Mouse (Mus musculus) gastrocnemius, postnatal 36 days (tissue): Measurements from ENCODE around the gene Ano6. TPM values are rescaled to one million over a fixed set of nuclear protein-coding genes. Genes with fewer than 3 reads are reported as not detected.

ENCODE experiments used
- DNase-seq, 2 experiments: peaks; one replicate each; pipeline ENCODE4 v3.0.0; 2022
- intact Hi-C: fragments of 180-260 bp; cut with DNase I; formaldehyde crosslinking; loops from one replicate; pipeline ENCODE4 v1.15.1; 2025
- microRNA-seq, 2 experiments: library from miRNA; unstranded; fragments of <30 nt; microRNA quantifications; one replicate each; pipeline ENCODE4 v1.2.0; 2021
- total RNA-seq, 2 experiments: library from RNA; stranded (reverse); gene quantifications; 2 replicates each; pipeline ENCODE4 v1.2.3; 2021

Ano6 gene
- total RNA-seq, 2 experiments from 2014 or later = 36.1 to 37.1 TPM

DNA sequence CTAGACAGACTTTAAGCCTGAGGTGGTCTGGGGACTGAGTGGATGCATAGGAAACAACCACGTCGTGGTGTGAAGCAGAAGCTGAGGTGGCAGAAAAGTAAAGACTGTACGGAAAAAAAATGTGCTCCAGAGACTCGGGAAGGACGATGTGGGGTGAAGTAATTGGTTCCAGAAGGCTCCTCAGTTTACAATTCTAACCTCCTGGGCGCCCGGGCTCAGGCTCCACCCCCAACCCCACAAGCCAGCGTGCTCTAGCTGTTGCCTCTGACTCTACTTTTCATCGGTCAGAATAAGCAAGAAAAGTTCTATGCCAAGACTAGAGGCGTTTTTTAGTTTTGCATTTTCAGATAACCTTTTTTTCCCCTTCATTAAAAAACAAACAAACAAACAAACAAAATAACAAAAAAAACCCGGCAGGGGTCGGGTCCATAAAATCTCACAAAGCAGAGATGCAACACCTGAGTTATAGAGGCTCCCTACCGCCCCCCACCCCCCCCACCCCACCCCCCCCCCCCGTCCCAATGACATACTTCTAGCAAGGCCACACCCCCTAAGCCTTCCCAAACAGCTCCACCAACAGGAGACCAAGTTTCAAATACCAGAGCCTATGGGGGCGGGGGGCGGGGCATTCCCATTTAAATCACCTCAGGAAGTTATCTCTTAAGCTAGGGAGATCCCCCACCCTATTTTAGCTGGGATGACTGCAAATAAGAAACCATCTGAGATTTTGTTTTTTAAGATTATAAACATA is 221.2 kb downstream of the Ano6 start:
- DNase-seq = no peak
- intact Hi-C loops = no loop called here

DNA sequence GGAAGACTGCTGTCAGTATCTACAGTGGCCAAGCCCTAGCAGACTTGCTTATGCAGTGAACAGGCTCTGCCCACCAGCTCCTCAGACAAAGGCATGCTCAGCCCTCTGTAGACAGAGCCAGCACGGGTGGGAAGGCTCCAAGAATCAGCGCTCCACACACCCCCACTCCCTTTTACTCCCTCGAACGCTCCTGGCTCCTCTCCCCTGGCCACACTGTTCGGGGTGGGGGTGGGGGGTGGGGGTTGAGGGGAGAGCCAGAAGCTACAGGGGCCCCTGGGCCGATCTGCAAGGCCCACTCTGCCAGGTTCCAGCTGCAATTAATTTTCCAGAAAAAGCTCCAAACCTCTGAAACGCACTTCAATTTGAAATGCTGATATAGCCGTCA is 221.7 kb downstream of the Ano6 start:
- intact Hi-C loops = no loop called here
- no peak for DNase-seq

DNA sequence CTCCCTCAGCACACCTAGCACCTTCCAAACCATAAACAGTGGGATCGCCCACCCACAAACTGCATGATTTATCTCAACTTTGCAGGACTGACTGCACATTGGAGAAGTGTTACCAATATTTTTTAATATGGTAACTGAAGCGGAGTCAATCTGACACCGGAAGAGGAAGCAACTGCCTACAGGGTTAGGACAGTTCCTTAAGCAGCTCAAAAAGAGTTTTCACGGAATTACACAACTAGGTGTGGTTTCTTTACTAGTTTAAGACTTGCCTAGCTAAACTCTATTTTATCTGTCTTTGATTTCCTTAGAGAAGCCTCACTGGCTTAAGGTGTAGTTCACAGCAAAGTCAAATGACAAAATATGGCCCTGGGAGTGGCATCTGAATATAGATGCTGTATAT is 223.9 kb downstream of the Ano6 start:
- no peak for DNase-seq
- intact Hi-C loops = no loop called here

DNA sequence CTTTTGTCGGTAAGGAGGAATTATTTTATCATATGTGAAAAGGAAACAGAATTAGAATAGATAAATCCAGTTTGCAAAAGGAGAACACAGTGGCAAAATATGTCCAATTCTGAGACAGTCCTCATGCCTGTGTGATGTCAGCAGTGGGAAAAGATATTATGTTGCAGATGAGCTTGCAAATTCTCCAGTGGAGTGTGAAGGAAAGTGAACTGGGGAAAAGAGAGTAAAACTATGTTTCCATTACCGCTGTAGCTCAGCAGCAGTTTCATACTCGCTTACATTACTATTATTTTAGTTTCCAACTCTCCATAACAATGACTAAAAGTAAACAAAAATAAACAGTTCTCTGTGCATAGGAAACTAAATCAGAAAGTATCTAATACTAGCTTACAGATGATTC is 229.8 kb downstream of the Ano6 start:
- no peak for DNase-seq
- intact Hi-C loops = no loop called here

DNA sequence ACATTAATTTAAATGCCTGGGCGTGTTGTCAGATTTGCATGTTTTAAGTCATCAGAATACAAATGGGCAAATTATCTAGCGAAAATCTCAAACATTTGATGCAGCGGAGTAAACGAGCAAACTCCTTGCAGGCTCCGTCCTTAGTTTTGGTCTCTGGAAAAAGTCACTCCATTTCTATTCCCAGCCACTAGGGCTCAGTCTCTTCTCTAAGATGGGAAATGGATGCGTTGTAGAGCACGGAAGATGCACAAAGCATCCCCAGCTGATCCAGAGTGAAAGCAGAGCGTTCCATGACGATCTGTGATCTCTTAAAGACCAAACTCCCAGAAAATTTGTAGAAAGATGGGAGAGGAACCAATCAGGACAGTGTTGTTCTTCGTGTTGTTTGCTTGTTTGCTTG is 230.9 kb downstream of the Ano6 start:
- intact Hi-C loops = no loop called here
- DNase-seq = no peak

Small RNA genes within 50 kb of the gene (microRNA-seq; reads per million reads assigned to microRNA genes)
- gene Gm25070 = 0 reads per million in 2 experiments

Other genes starting within 250 kb of the Ano6 start
- gene Dbx2, start 134.9 kb upstream of the Ano6 start, total RNA-seq = not detected